Comparison of ENCODE assay signal across 8 mouse cellular contexts in the genomic region with DNA sequence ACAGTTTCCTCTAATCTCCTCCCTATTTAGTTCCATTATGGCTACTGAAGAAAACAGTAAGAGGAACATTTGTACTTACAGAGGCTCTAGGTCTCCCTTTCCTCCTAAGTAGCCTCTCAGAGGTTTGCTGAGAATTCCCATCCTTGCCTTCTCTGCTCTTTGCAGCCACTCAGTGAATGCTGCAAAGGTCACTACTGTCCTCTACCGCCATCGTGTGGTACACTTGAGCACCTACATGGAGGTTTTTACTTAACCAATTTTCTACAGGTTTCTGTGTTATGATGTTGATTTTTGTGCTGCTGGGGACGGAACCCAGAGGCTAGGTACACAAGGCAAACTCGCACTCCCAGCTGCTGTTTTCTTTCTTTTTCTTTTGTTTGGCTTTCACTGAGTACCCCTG. TPM values are rescaled to one million over a fixed set of nuclear protein-coding genes. Genes with fewer than 3 reads are reported as not detected.
DNase-seq lines count a peak whose midpoint lies in the region.

No protein-coding gene starts in this region.

- DNase-seq in layer of hippocampus, adult 11-12 months (ENCODE audit: low spot score) = peak; percentile 35
- DNase-seq in layer of hippocampus, adult 9-10 months (ENCODE audit: low spot score) = no peak
- DNase-seq in NIH3T3 (ENCODE audit: low read depth) = peak; percentile 87
- peak; percentile 68 for DNase-seq in cerebellum, adult 9-10 months
- DNase-seq in heart, postnatal 10 days = peak; percentile 68 to 86
- peak; percentile 63 to 68 for DNase-seq in left cerebral cortex, postnatal 25 days (ENCODE audit: low spot score in 2 of 2)
- DNase-seq in ovary, postnatal 14 days (ENCODE audit: low spot score) = peak; percentile 52
- DNase-seq in thymus, postnatal 14 days = peak; percentile 70

- intact Hi-C loops in heart, postnatal 10 days (cut with DNase I) = loop anchor here (2.0 to 5.0 kb wide), 3 partner anchors 103 to 406 kb away; a partner anchor contains a TSS
- intact Hi-C loops in left cerebral cortex, postnatal 25 days (cut with DNase I) = loop anchor here (1.0 to 5.0 kb wide), 2 partner anchors 110 to 216 kb away; a partner anchor contains a TSS

RNA-seq across cellular contexts. Expression of a gene that starts 2.0 kb away (rescaled TPM):
- total RNA-seq in heart, postnatal 10 days (2021) = 1,000 to 10,000 TPM; 1,342 to 1,375 TPM
- 10 to 100 TPM in 1 of 2 experiments, 1 to 10 TPM in 1; 8.2 to 11.2 TPM for total RNA-seq in left cerebral cortex, postnatal 25 days (2021)

RNA-seq across cellular contexts. Expression of a gene that starts 29.0 kb away (rescaled TPM):
- 10 to 100 TPM; 11.7 to 13.3 TPM for total RNA-seq in heart, postnatal 10 days (2021)
- total RNA-seq in left cerebral cortex, postnatal 25 days (2021) = 10 to 100 TPM; 13.0 to 13.4 TPM

RNA-seq across cellular contexts. Expression of a gene that starts 29.6 kb away (rescaled TPM):
- total RNA-seq in heart, postnatal 10 days (2021) = 1 to 10 TPM; 4.5 to 5.4 TPM
- total RNA-seq in left cerebral cortex, postnatal 25 days (2021) = 1 to 10 TPM; 3.3 to 3.9 TPM

RNA-seq across cellular contexts. Expression of a gene that starts 38.4 kb away (rescaled TPM):
- total RNA-seq in heart, postnatal 10 days (2021) = 10 to 100 TPM; 52.1 to 57.0 TPM
- 10 to 100 TPM; 18.6 to 22.6 TPM for total RNA-seq in left cerebral cortex, postnatal 25 days (2021)

RNA-seq across cellular contexts. Expression of a gene that starts 54.0 kb away (rescaled TPM):
- total RNA-seq in heart, postnatal 10 days (2021) = not detected
- total RNA-seq in left cerebral cortex, postnatal 25 days (2021) = under 1 TPM in 1 of 2 experiments, not detected in 1; 0.62 TPM

Comparison
In these comparisons a context has a peak if more than half of its experiments do, and no peak if none do; other contexts are left out.
1. RNA of a gene that starts 2.0 kb away (total RNA-seq): 1,342 to 1,375 TPM in heart, postnatal 10 days; 8.2 to 11.2 TPM in left cerebral cortex, postnatal 25 days; every median in the first group is over 100 times any median in the second.